In genomic region chr15:97880441-97880840, GRCm38 (mm10) we compare ENCODE assay signal across 19 mouse cellular contexts. TPM values are rescaled to one million over a fixed set of nuclear protein-coding genes. Genes with fewer than 3 reads are reported as not detected.
DNase-seq lines count a peak whose midpoint lies in the region; ATAC-seq and TF ChIP-seq lines count a peak whose summit lies in the region.
"Had no signal": no experiment of that assay in that cellular context is flagged by ENCODE, and none has a peak within 500 bp of the region (broad histone marks: within the 10 kb centered on the region; RNA-seq: fewer than 3 reads in every experiment).

No protein-coding gene starts in this region.

- H3K27me3 ChIP-seq in kidney, embryonic 14.5 days (ENCODE audit: control insufficient read depth, insufficient read depth, low read length), result no peaks in the 10 kb centered on the region
- no peaks in the 10 kb centered on the region for H3K27me3 ChIP-seq in midbrain, embryonic 11.5 days (ENCODE audit: control insufficient read depth, insufficient read depth, low read length)
- no peaks in the 10 kb centered on the region for H3K27me3 ChIP-seq in midbrain, embryonic 13.5 days
- H3K27me3 ChIP-seq: hindbrain, embryonic 13.5 days; limb, embryonic 15.5 days had no signal

- DNase-seq in kidney, adult 18-20 months, result peak; percentile 65
- DNase-seq in midbrain, embryonic 11.5 days (ENCODE audit: low spot score, missing footprints), result peak; percentile 73
- peak; percentile 82 to 86 for DNase-seq in kidney, postnatal 36 days
- DNase-seq in right cerebral cortex, postnatal 10 days (ENCODE audit: low spot score in 2 of 2), result no peak
- no peak for DNase-seq in left cerebral cortex, adult 2 months (ENCODE audit: extremely low spot score in 1 of 2, low spot score in 2 of 2)
- DNase-seq: cerebellum, adult 2 months; heart, adult 11 months; lung, adult 2 months; midbrain, embryonic 14.5 days; spleen, adult 18-20 months; thymus, adult 18-20 months had no signal

- H3K4me2 ChIP-seq in kidney, embryonic 14.5 days (replicated peaks; ENCODE audit: low read depth, low read length), result no peak overlapping the region
- H3K4me2 ChIP-seq in midbrain, embryonic 11.5 days, result no peak overlapping the region
- H3K4me2 ChIP-seq in midbrain, embryonic 13.5 days (replicated peaks), result no peak overlapping the region
- H3K4me2 ChIP-seq: heart, embryonic 13.5 days; hindbrain, embryonic 13.5 days; limb, embryonic 15.5 days had no signal

- H3K27ac ChIP-seq in kidney, embryonic 14.5 days (ENCODE audit: low read depth, low read length), result no peak overlapping the region
- no peak overlapping the region for H3K27ac ChIP-seq in midbrain, embryonic 11.5 days (ENCODE audit: low read depth, low read length)
- H3K27ac ChIP-seq in midbrain, embryonic 13.5 days, result no peak overlapping the region
- no peak overlapping the region for H3K27ac ChIP-seq in left cerebral cortex, adult 2 months
- H3K27ac ChIP-seq: embryonic facial prominence, embryonic 10.5 days; heart, embryonic 13.5 days; hindbrain, embryonic 13.5 days; layer of hippocampus, adult 2 months; limb, embryonic 15.5 days had no signal

- H3K4me1 ChIP-seq in kidney, embryonic 14.5 days (ENCODE audit: control insufficient read depth, insufficient read depth, low read length), result no peaks in the 10 kb centered on the region
- H3K4me1 ChIP-seq in midbrain, embryonic 11.5 days (ENCODE audit: control insufficient read depth, insufficient read depth, low read length), result no peaks in the 10 kb centered on the region
- H3K4me1 ChIP-seq in midbrain, embryonic 13.5 days (replicated peaks), result no peaks in the 10 kb centered on the region
- H3K4me1 ChIP-seq: hindbrain, embryonic 13.5 days; limb, embryonic 15.5 days had no signal

- no peaks in the 10 kb centered on the region for H3K9me3 ChIP-seq in kidney, embryonic 14.5 days (ENCODE audit: control insufficient read depth, low read length)
- H3K9me3 ChIP-seq in midbrain, embryonic 11.5 days (ENCODE audit: control insufficient read depth, low read length), result no peaks in the 10 kb centered on the region
- H3K9me3 ChIP-seq in midbrain, embryonic 13.5 days, result no peaks in the 10 kb centered on the region
- H3K9me3 ChIP-seq: embryonic facial prominence, embryonic 10.5 days; heart, embryonic 13.5 days; hindbrain, embryonic 13.5 days; limb, embryonic 15.5 days had no signal

- intact Hi-C loops in left cerebral cortex, adult 2 months (cut with DNase I), result no loop called here

- WGBS in kidney, embryonic 14.5 days, result 82% methylated on average over 9 of the region's 9 CpGs
- 84% methylated on average over 9 of the region's 9 CpGs for WGBS in midbrain, embryonic 11.5 days
- 83% methylated on average over 9 of the region's 9 CpGs for WGBS in midbrain, embryonic 13.5 days

- ATAC-seq in kidney, embryonic 14.5 days (ENCODE audit: low FRiP score, low TSS enrichment), result no peak
- ATAC-seq in midbrain, embryonic 11.5 days (ENCODE audit: low FRiP score), result no peak
- ATAC-seq in midbrain, embryonic 13.5 days, result no peak
- ATAC-seq: inflammation-experienced regulatory T-cells, adult 6 months had no signal

- no peak overlapping the region for H3K9ac ChIP-seq in kidney, embryonic 14.5 days (ENCODE audit: low read depth, low read length)
- H3K9ac ChIP-seq in midbrain, embryonic 11.5 days (ENCODE audit: low read length), result no peak overlapping the region
- H3K9ac ChIP-seq in midbrain, embryonic 13.5 days (replicated peaks), result no peak overlapping the region
- H3K9ac ChIP-seq: heart, embryonic 13.5 days; hindbrain, embryonic 13.5 days; limb, embryonic 15.5 days had no signal

- no peaks in the 10 kb centered on the region for H3K36me3 ChIP-seq in kidney, embryonic 14.5 days (ENCODE audit: control insufficient read depth, insufficient read depth, low read length)
- H3K36me3 ChIP-seq in midbrain, embryonic 11.5 days (ENCODE audit: control insufficient read depth, insufficient read depth, low read length), result no peaks in the 10 kb centered on the region
- no peaks in the 10 kb centered on the region for H3K36me3 ChIP-seq in midbrain, embryonic 13.5 days
- H3K36me3 ChIP-seq: embryonic facial prominence, embryonic 10.5 days; heart, embryonic 13.5 days; hindbrain, embryonic 13.5 days; limb, embryonic 15.5 days had no signal

- H3K4me3 ChIP-seq in kidney, embryonic 14.5 days (ENCODE audit: low read length), result no peak overlapping the region
- no peak overlapping the region for H3K4me3 ChIP-seq in midbrain, embryonic 11.5 days (ENCODE audit: low read depth, low read length)
- no peak overlapping the region for H3K4me3 ChIP-seq in midbrain, embryonic 13.5 days (replicated peaks)
- H3K4me3 ChIP-seq in left cerebral cortex, adult 2 months, result no peak overlapping the region
- H3K4me3 ChIP-seq: embryonic facial prominence, embryonic 10.5 days; heart, embryonic 13.5 days; hindbrain, embryonic 13.5 days; layer of hippocampus, adult 2 months; limb, embryonic 15.5 days had no signal

- TF ChIP-seq CTCF in left cerebral cortex, adult 2 months (IDR thresholded peaks at IDR 0.05), result no peak

RNA-seq across cellular contexts. Expression of gene Vdr, which starts 30.0 kb away (rescaled TPM):
- polyA plus RNA-seq in kidney, embryonic 14.5 days (2014; fragmentation: Nextera tagmentation; extraction: Ambion mirVana), result 1.4 and 2.8 TPM in 2 replicates
- 0.10 and 0.38 TPM in 2 replicates for polyA plus RNA-seq in midbrain, embryonic 11.5 days (2014; fragmentation: Nextera tagmentation; extraction: Ambion mirVana)
- polyA plus RNA-seq in midbrain, embryonic 13.5 days (2015; fragmentation: Nextera tagmentation; extraction: Ambion mirVana), result not detected in 2 replicates
- total RNA-seq in left cerebral cortex, adult 2 months (2021), result under 1 TPM; 0.32 to 0.79 TPM
- polyA plus RNA-seq: midbrain, embryonic 14.5 days had no signal

RNA-seq across cellular contexts. Expression of gene Hdac7, which starts 36.1 kb away (rescaled TPM):
- 32.2 and 34.1 TPM in 2 replicates for polyA plus RNA-seq in kidney, embryonic 14.5 days (2014; fragmentation: Nextera tagmentation; extraction: Ambion mirVana)
- 14.6 and 16.7 TPM in 2 replicates for polyA plus RNA-seq in midbrain, embryonic 11.5 days (2014; fragmentation: Nextera tagmentation; extraction: Ambion mirVana)
- 29.8 and 31.4 TPM in 2 replicates for polyA plus RNA-seq in midbrain, embryonic 13.5 days (2015; fragmentation: Nextera tagmentation; extraction: Ambion mirVana)
- 10 to 100 TPM; 38.4 to 41.6 TPM for total RNA-seq in left cerebral cortex, adult 2 months (2021)

Comparison
In these comparisons a context has a peak if more than half of its experiments do, and no peak if none do; other contexts are left out.
1. DNase-seq: peak in kidney, adult 18-20 months (single experiment), midbrain, embryonic 11.5 days (single experiment) and kidney, postnatal 36 days (2 of 2); none in right cerebral cortex, postnatal 10 days (0 of 2) and left cerebral cortex, adult 2 months (0 of 2).